Mouse (Mus musculus): ENCODE measurements around the gene Tspan10. TPM values are rescaled to one million over a fixed set of nuclear protein-coding genes. Genes with fewer than 3 reads are reported as not detected.

The Tspan10 gene
- total and polyA plus RNA-seq, 3 experiments = 0.29 to 0.65 TPM; not detected in 1

DNA sequence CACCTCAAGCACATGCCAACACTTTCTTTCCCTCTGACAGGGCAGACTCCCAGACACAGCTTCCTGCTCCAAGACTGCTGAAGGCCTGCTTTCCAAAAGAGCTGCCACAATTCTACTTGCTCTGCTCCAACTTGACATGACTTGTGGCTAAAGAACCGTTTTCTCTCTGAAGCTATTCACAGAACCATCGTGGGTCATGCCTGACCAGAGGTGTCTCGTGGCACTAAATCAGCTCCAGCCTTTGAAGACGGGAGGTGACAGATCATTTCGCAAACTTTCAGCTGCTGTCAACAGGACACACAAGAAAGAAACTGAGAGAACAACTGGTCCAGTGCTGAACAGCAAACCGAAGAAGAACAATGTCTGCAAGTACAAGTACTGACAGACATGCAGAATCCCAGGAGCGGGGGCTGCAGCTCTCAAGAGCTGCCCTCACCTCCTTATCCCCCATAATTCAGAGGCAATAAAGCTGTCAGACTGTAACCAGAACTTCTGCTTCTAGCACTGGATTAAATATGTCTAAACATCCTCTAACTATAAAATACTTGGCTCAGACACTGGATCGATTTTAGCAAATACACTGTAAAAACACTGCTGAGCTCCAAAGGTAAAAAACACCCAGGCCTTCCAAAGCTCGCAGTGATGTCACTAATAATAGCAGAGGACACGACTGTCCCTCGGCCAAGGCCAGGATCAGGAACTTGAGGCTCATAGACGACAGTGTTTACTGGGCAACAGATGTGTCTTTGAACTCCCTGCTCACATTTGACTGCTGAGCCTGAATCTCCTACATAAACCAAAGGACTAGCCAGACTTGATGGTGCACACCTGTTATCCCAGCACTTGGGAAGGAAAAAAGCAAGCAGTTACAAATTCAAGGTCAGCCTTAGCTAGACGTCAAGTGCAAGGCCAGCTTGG lies 19.5 kb upstream of the Tspan10 start:
- H3K4me1 ChIP-seq (ENCODE audit: control insufficient read depth in 1 of 2, insufficient read depth in 2 of 2, low read length in 2 of 2) = no peaks in the 10 kb centered on the region
- H3K9me3 ChIP-seq (replicated peaks; ENCODE audit: insufficient read depth, low read length) = no peaks in the 10 kb centered on the region
- H3K27ac ChIP-seq (ENCODE audit: control insufficient read depth, low read depth, low read length) = no peak overlapping the region
- no peak overlapping the region for H3K4me3 ChIP-seq (ENCODE audit: control insufficient read depth in 1 of 2, insufficient read depth in 1 of 2, low read depth in 2 of 2, low read length in 2 of 2)
- peaks cover 0 to 67% of the 10 kb centered on the region in 2 experiments; a peak in 2 of 4 replicates for H3K36me3 ChIP-seq (ENCODE audit: control insufficient read depth in 1 of 2, insufficient read depth in 2 of 2, low read length in 2 of 2)
- H3K79me2 ChIP-seq (ENCODE audit: control insufficient read depth, insufficient read depth, low read length, poor library complexity) = peaks cover 6% of the 10 kb centered on the region; the same call in 1 of the 2 replicates
- no peaks in the 10 kb centered on the region for H3K27me3 ChIP-seq (ENCODE audit: control insufficient read depth in 1 of 2, insufficient read depth in 2 of 2, low read length in 2 of 2)
- TF ChIP-seq MEF2A (IDR thresholded peaks at IDR 0.05; ENCODE audit: extremely low read depth, insufficient replicate concordance, low read depth, low read length, poor library complexity, severe bottlenecking) (no peak), POLR2AphosphoS2 (IDR thresholded peaks at IDR 0.05; ENCODE audit: low read length) (0 out of 2 replicates have a peak, but pooled peaks have one; percentile 6), POLR2A (IDR thresholded peaks at IDR 0.05; ENCODE audit: control insufficient read depth in 1 of 2, insufficient read depth in 1 of 2, low read depth in 1 of 2, low read length in 2 of 2, poor library complexity in 1 of 2) (no peak), MAZ (IDR thresholded peaks at IDR 0.05; ENCODE audit: low read depth, low read length) (no peak)
- no peak for DNase-seq (ENCODE audit: low read depth, low spot score)
- H3K9ac ChIP-seq (ENCODE audit: control insufficient read depth, low read depth, low read length, poor library complexity, severe bottlenecking) = no peak overlapping the region

DNA sequence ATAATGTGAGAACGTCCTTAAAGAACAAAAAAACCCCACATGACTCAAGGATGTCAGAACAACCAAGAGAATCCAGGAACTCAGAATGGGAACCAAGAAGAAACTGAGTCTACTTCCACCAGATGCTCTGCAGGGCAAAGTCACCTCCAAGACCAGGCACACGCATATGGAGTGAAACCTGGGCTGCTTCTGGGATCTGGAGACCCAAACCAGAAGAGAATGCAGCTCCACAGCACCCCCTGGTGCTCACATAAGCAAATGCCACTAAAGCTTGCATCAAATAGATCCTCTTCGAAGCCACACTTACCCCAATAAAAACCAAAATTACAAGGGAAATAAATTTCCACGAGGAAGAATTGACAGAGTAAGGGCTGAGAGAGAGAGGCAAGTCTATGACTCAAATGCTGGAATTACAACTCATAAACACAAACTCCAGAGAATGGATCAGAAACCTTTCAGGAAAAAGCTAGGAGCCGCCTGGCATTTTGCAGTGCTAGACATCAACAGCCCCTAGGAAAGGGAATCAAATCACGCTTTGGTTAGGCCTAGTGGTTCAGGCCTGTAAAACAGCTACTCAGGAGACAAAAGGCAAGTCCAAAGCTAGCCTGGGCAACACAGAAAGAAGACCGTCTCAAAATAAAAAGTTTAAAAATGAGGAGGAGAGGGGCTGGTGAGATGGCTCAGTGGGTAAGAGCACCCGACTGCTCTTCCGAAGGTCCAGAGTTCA lies 18.7 kb upstream of the Tspan10 start:
- no peak overlapping the region for H3K9ac ChIP-seq (ENCODE audit: control insufficient read depth, low read depth, low read length, poor library complexity, severe bottlenecking)
- H3K9me3 ChIP-seq (replicated peaks; ENCODE audit: insufficient read depth, low read length) = no peaks in the 10 kb centered on the region
- peaks cover 0 to 68% of the 10 kb centered on the region in 2 experiments; a peak in 2 of 4 replicates for H3K36me3 ChIP-seq (ENCODE audit: control insufficient read depth in 1 of 2, insufficient read depth in 2 of 2, low read length in 2 of 2)
- H3K27me3 ChIP-seq (ENCODE audit: control insufficient read depth in 1 of 2, insufficient read depth in 2 of 2, low read length in 2 of 2) = no peaks in the 10 kb centered on the region
- H3K27ac ChIP-seq (ENCODE audit: control insufficient read depth, low read depth, low read length) = no peak overlapping the region
- TF ChIP-seq RAD21 (IDR thresholded peaks at IDR 0.05; ENCODE audit: low read depth, low read length) = peak; percentile 57
- 0 out of 4 replicates have a peak, but pooled peaks of 1 of the 2 experiments have one; percentile 11 for TF ChIP-seq POLR2A (IDR thresholded peaks at IDR 0.05; ENCODE audit: control insufficient read depth in 1 of 2, insufficient read depth in 1 of 2, low read depth in 1 of 2, low read length in 2 of 2, poor library complexity in 1 of 2)
- peak; percentile 33; the same call in 1 of the 2 replicates for TF ChIP-seq ZC3H11A (IDR thresholded peaks at IDR 0.05; ENCODE audit: low read depth, low read length)
- peak; percentile 54 for TF ChIP-seq SMC3 (IDR thresholded peaks at IDR 0.05; ENCODE audit: low read depth, low read length)
- no peak for TF ChIP-seq MAZ (IDR thresholded peaks at IDR 0.05; ENCODE audit: low read depth, low read length)
- peak; percentile 79 to 93 (median 82) for TF ChIP-seq CTCF (IDR thresholded peaks at IDR 0.05 in 2 of 3, conservative IDR thresholded peaks at IDR 0.05 in 1 of 3; ENCODE audit: control insufficient read depth in 1 of 3, insufficient read depth in 1 of 3, low read depth in 2 of 3, low read length in 3 of 3, poor library complexity in 1 of 3, severe bottlenecking in 1 of 3)
- no peak for TF ChIP-seq USF1 (IDR thresholded peaks at IDR 0.05; ENCODE audit: low read depth, low read length)
- no peak for TF ChIP-seq RCOR1 (IDR thresholded peaks at IDR 0.05; ENCODE audit: low read depth, low read length)
- H3K4me1 ChIP-seq (ENCODE audit: control insufficient read depth in 1 of 2, insufficient read depth in 2 of 2, low read length in 2 of 2) = no peaks in the 10 kb centered on the region
- H3K79me2 ChIP-seq (ENCODE audit: control insufficient read depth, insufficient read depth, low read length, poor library complexity) = peaks cover 9% of the 10 kb centered on the region; the same call in 1 of the 2 replicates
- H3K4me3 ChIP-seq (ENCODE audit: control insufficient read depth in 1 of 2, insufficient read depth in 1 of 2, low read depth in 2 of 2, low read length in 2 of 2) = no peak overlapping the region
- DNase-seq (ENCODE audit: low read depth, low spot score) = peak; percentile 82

All from MEL (cell line).